In the genomic region with DNA sequence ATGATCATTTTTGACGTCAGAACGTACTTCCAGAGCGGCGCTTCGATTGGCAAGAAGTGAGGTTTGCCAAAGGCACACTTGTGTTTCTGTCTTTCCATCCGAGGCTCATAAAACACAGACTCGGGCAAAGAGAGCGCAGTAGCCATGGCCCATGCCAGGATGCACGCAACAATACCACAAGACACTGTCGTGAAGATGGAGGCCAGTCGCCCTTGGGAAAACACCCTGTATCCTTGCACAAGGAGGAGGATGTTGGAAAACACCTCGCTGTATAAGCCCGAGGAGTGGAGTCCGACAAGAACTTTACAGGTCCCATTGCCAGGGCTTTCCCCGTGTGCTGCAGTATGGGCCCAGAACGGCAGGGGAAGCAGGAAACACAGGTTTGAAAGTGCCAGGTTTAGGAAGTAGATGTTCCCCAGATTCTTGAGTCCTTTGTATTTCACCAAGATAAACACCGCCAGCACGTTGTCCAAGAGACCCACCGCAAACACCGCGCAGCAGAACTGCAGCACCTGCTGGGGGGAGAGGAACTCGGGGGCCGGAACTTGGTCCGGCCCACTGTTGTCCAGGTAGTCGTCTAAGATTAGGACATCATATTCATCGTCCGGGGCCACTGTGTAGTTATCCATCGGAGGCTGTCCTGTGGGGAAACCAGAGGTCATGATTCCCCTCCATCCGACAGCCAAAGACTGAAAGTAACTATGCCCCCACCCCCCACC, we compare ENCODE assay signal across 8 mouse cellular contexts. TPM values are rescaled to one million over a fixed set of nuclear protein-coding genes. Genes with fewer than 3 reads are reported as not detected.
A peak's percentile ranks its signal among the peaks of the same experiment; 100 is the strongest.
DNase-seq lines count a peak whose midpoint lies in the region; ATAC-seq lines count a peak whose summit lies in the region.

No protein-coding gene starts in this region.

- DNase-seq in kidney, postnatal 25 days: no peak
- DNase-seq in lung, postnatal 36 days: peak; percentile 34
- DNase-seq in adrenal gland, adult (ENCODE audit: inconsistent age in 2 of 2, low spot score in 1 of 2): no peak
- DNase-seq in right cerebral cortex, adult 2 months (ENCODE audit: low spot score in 2 of 2): no peak
- no peak for DNase-seq in kidney, adult 9 months

- no peaks in the 10 kb centered on the region for H3K27me3 ChIP-seq in kidney, embryonic 14.5 days (ENCODE audit: control insufficient read depth, insufficient read depth, low read length)

- no peaks in the 10 kb centered on the region for H3K36me3 ChIP-seq in kidney, embryonic 14.5 days (ENCODE audit: control insufficient read depth, insufficient read depth, low read length)

- no peaks in the 10 kb centered on the region for H3K9me3 ChIP-seq in kidney, embryonic 14.5 days (ENCODE audit: control insufficient read depth, low read length)

- peaks cover 11% of the 10 kb centered on the region; the same call in 1 of the 2 replicates for H3K4me1 ChIP-seq in kidney, embryonic 14.5 days (ENCODE audit: control insufficient read depth, insufficient read depth, low read length)

- no peak overlapping the region for H3K27ac ChIP-seq in kidney, embryonic 14.5 days (ENCODE audit: low read depth, low read length)

- WGBS in kidney, embryonic 14.5 days: 69% methylated on average over 29 of the region's 29 CpGs

- 0 out of 2 replicates have a peak overlapping the region, but pooled peaks have one; percentile 42 for H3K9ac ChIP-seq in kidney, embryonic 14.5 days (ENCODE audit: low read depth, low read length)

- ATAC-seq in kidney, embryonic 14.5 days (ENCODE audit: low FRiP score, low TSS enrichment): no peak
- ATAC-seq in activated CD4-positive, CD25-positive, alpha-beta regulatory T cell, adult 4 months: peak; percentile 17
- ATAC-seq in hematopoietic stem cell, adult 5-6 weeks (replicated peaks in 1 of 2; ENCODE audit: insufficient read depth in 1 of 2, low FRiP score in 2 of 2, low TSS enrichment in 1 of 2, low read depth in 1 of 2, poor library complexity in 2 of 2, severe bottlenecking in 2 of 2): peak; percentile 14 to 36

- H3K4me3 ChIP-seq in kidney, embryonic 14.5 days (ENCODE audit: low read length): peak overlapping the region; percentile 41

- peak overlapping the region; percentile 77 for H3K4me2 ChIP-seq in kidney, embryonic 14.5 days (replicated peaks; ENCODE audit: low read depth, low read length)

RNA-seq across cellular contexts. Expression of a gene that starts 1.4 kb away (rescaled TPM):
- polyA plus RNA-seq in kidney, embryonic 14.5 days (2014; fragmentation: Nextera tagmentation; extraction: Ambion mirVana): 0.61 and 0.83 TPM in 2 replicates
- 10 to 100 TPM; 17.6 to 21.9 TPM for polyA plus RNA-seq in activated CD4-positive, CD25-positive, alpha-beta regulatory T cell, adult 4 months (2017; shearing (Covaris generic))
- 24.9 and 25.1 TPM in 2 replicates for total RNA-seq in hematopoietic stem cell, adult 5-6 weeks (2017)

RNA-seq across cellular contexts. Expression of a gene that starts 36.9 kb away (rescaled TPM):
- polyA plus RNA-seq in kidney, embryonic 14.5 days (2014; fragmentation: Nextera tagmentation; extraction: Ambion mirVana): 0.31 and 0.41 TPM in 2 replicates
- polyA plus RNA-seq in activated CD4-positive, CD25-positive, alpha-beta regulatory T cell, adult 4 months (2017; shearing (Covaris generic)): not detected
- total RNA-seq in hematopoietic stem cell, adult 5-6 weeks (2017): 273 and 662 TPM in 2 replicates

Comparison
In these comparisons a context has a peak if more than half of its experiments do, and no peak if none do; other contexts are left out.
1. RNA of a gene that starts 1.4 kb away (polyA plus RNA-seq): 17.6 to 21.9 TPM in activated CD4-positive, CD25-positive, alpha-beta regulatory T cell, adult 4 months; 0.61 to 0.83 TPM in kidney, embryonic 14.5 days; every median in the first group is over 10 times any median in the second.